Mouse (Mus musculus) midbrain, postnatal 0 days (tissue): ENCODE measurements around the gene Fam222b. TPM values are rescaled to one million over a fixed set of nuclear protein-coding genes. Genes with fewer than 3 reads are reported as not detected.
A peak's percentile ranks its signal among the peaks of the same experiment; 100 is the strongest.

ENCODE experiments used
- ATAC-seq: fragments of 200-750 bp; cut with Nextera tagmentation; 2 replicates; pipeline ENCODE4 v1.8.0; 2017; ENCODE audit warnings: moderate number of reproducible peaks, mild to moderate bottlenecking, moderate TSS enrichment, moderate library complexity; ENCODE audit not compliant: low FRiP score
- DNase-seq: peaks from one replicate; pipeline ENCODE4 v3.0.0-alpha.2; 2015; ENCODE audit warnings: low spot score
- H3K27ac ChIP-seq: fragments of 300-500 bp; sonication (generic); 2 replicates; pipeline ENCODE4 v1.5.1; 2014; ENCODE audit warnings: low read depth, mild to moderate bottlenecking, low read length, mixed read lengths
- H3K27me3 ChIP-seq: fragments of 300-500 bp; sonication (generic); 2 replicates; pipeline ENCODE4 v1.6.1; 2014; ENCODE audit warnings: low read length, control low read depth, mixed read lengths; ENCODE audit not compliant: insufficient read depth
- H3K36me3 ChIP-seq: fragments of 300-500 bp; sonication (generic); 2 replicates; pipeline ENCODE4 v1.6.1; 2014; ENCODE audit warnings: low read length, control low read depth, mixed read lengths; ENCODE audit not compliant: insufficient read depth
- H3K4me1 ChIP-seq: fragments of 300-500 bp; sonication (generic); 2 replicates; pipeline ENCODE4 v1.6.1; 2014; ENCODE audit warnings: mild to moderate bottlenecking, control low read depth, antibody characterized with exemption, low read length, mixed read lengths; ENCODE audit not compliant: insufficient read depth
- H3K4me2 ChIP-seq: fragments of 300-500 bp; sonication (generic); 2 replicates; pipeline ENCODE4 v1.6.1; 2014; ENCODE audit warnings: low read depth, mild to moderate bottlenecking, low read length, mixed read lengths; ENCODE audit not compliant: poor library complexity, severe bottlenecking
- H3K4me3 ChIP-seq: fragments of 300-500 bp; sonication (generic); 2 replicates; pipeline ENCODE4 v1.5.1; 2014; ENCODE audit warnings: low read depth, mild to moderate bottlenecking, low read length, moderate library complexity
- H3K9ac ChIP-seq: fragments of 300-500 bp; sonication (generic); replicated peaks from 2 replicates; pipeline ENCODE4 v1.6.1; 2014; ENCODE audit warnings: mild to moderate bottlenecking, low read length, moderate library complexity, mixed read lengths; ENCODE audit not compliant: poor library complexity, severe bottlenecking
- H3K9me3 ChIP-seq: fragments of 300-500 bp; sonication (generic); 2 replicates; pipeline ENCODE4 v1.6.1; 2016; ENCODE audit warnings: low read length, control low read depth
- CTCF ChIP-seq: IDR thresholded peaks from 2 replicates; pipeline ENCODE4 v1.5.1; 2016; ENCODE audit warnings: antibody characterized with exemption, mild to moderate bottlenecking
- WGBS: fragments of 180-500 bp; shearing (Covaris S2); extraction: QIAGEN DNeasy Blood & Tissue Kit; methylation state at CpG from one replicate; pipeline ENCODE4 v1.1.7; 2014; 5-methylcytosine and 5-hydroxymethylcytosine counted together
- polyA plus RNA-seq: library from polyadenylated mRNA; unstranded; fragments of >200 nt; fragmentation: Nextera tagmentation; extraction: Ambion mirVana; gene quantifications from 2 replicates; pipeline ENCODE4 v1.2.1, GENCODE M21; 2015
- total RNA-seq: library from RNA; depleted of rRNA; stranded (reverse); fragments of >200 nt; gene quantifications from 2 replicates; pipeline ENCODE4 v1.2.3, GENCODE M21; 2014

Fam222b gene
- total and polyA plus RNA-seq, 2 experiments from 2014 or later = 29.1 to 34.5 TPM

GRCm38 (mm10) chr11:78163681-78164603 lies 69.5 kb downstream of the Fam222b start:
- peak; percentile 11; the same call in 1 of the 2 replicates for ATAC-seq
- no peak for TF ChIP-seq CTCF
- no peaks in the 10 kb centered on the region for H3K9me3 ChIP-seq
- H3K27ac ChIP-seq = peak overlapping the region; percentile 97
- peak; percentile 75 for DNase-seq
- peak overlapping the region; percentile 96 for H3K4me3 ChIP-seq
- no peaks in the 10 kb centered on the region for H3K27me3 ChIP-seq
- H3K4me2 ChIP-seq = peak overlapping the region; percentile 81
- WGBS = under 1% methylated on average over 21 of the region's 22 CpGs
- peaks cover 25% of the 10 kb centered on the region for H3K36me3 ChIP-seq
- H3K4me1 ChIP-seq = peaks cover 16% of the 10 kb centered on the region
- H3K9ac ChIP-seq = peak overlapping the region; percentile 99

- Histone ChIP-seq H3K27ac (peak overlapping the region; percentile 97), H3K4me2 (peak overlapping the region; percentile 81), H3K4me1 (peaks cover 16% of the 10 kb centered on the region), H3K9ac (peak overlapping the region; percentile 99), H3K36me3 (peaks cover 24% of the 10 kb centered on the region), H3K4me3 (peak overlapping the region; percentile 96), H3K27me3 (no peaks in the 10 kb centered on the region), H3K9me3 (no peaks in the 10 kb centered on the region)
- ATAC-seq = peak; percentile 0; the same call in 1 of the 2 replicates
- DNase-seq = peak; percentile 29
- no peak for TF ChIP-seq CTCF
- WGBS = under 1% methylated on average over 14 of the region's 14 CpGs
Measured at GRCm38 (mm10) chr11:78164604-78164923, 70.1 kb downstream of the Fam222b start.

- ATAC-seq = peak; percentile 85
- no peaks in the 10 kb centered on the region for H3K9me3 ChIP-seq
- TF ChIP-seq CTCF = 0 out of 2 replicates have a peak, but pooled peaks have one; percentile 26
Measured at GRCm38 (mm10) chr11:78164924-78165760, 70.7 kb downstream of the Fam222b start, which contains the start of gene Traf4. Gene Traf4 (minus strand): TSS chr11:78165589.

GRCm38 (mm10) chr11:78165761-78166109 lies 71.3 kb downstream of the Fam222b start:
- Histone ChIP-seq H3K4me1 (peaks cover 16% of the 10 kb centered on the region), H3K9me3 (no peaks in the 10 kb centered on the region), H3K4me2 (peak overlapping the region; percentile 81), H3K27me3 (no peaks in the 10 kb centered on the region), H3K4me3 (peak overlapping the region; percentile 96), H3K27ac (peak overlapping the region; percentile 97), H3K36me3 (peaks cover 12% of the 10 kb centered on the region; the same call in 1 of the 2 replicates), H3K9ac (peak overlapping the region; percentile 99)
- no peak for TF ChIP-seq CTCF
- DNase-seq = peak; percentile 68
- WGBS = 3% methylated on average over 16 of the region's 16 CpGs
- ATAC-seq = no peak

More at GRCm38 (mm10) chr11:78164924-78165760, 70.7 kb downstream of the Fam222b start, which contains the start of gene Traf4:
- Histone ChIP-seq H3K27ac (peak within 1 kb of the TSS; percentile 97), H3K36me3 (peaks cover 18% of the 10 kb centered on the region), H3K9ac (peak within 1 kb of the TSS; percentile 99), H3K4me3 (peak within 1 kb of the TSS; percentile 96), H3K27me3 (no peaks in the 10 kb centered on the region), H3K4me1 (peaks cover 16% of the 10 kb centered on the region), H3K4me2 (peak within 1 kb of the TSS; percentile 81)
- under 1% methylated on average over 76 of the region's 78 CpGs for WGBS
- DNase-seq = peak; percentile 90

GRCm38 (mm10) chr11:78166161-78166560 lies 71.7 kb downstream of the Fam222b start:
- no peak for ATAC-seq
- Histone ChIP-seq H3K9ac (no peak overlapping the region), H3K9me3 (no peaks in the 10 kb centered on the region), H3K4me1 (peaks cover 16% of the 10 kb centered on the region), H3K27me3 (no peaks in the 10 kb centered on the region), H3K4me2 (peak overlapping the region; percentile 81), H3K27ac (no peak overlapping the region), H3K36me3 (peaks cover 9% of the 10 kb centered on the region; the same call in 1 of the 2 replicates), H3K4me3 (peak overlapping the region; percentile 96; the same call in 1 of the 2 replicates)
- 52% methylated on average over 4 of the region's 4 CpGs for WGBS
- no peak for TF ChIP-seq CTCF
- no peak for DNase-seq
